Mouse (Mus musculus): ENCODE results near the gene Ncdn. TPM values are rescaled to one million over a fixed set of nuclear protein-coding genes. Genes with fewer than 3 reads are reported as not detected.

Gene Ncdn
- total and polyA plus RNA-seq, 3 experiments: 27.3 to 36.2 TPM; not detected in 1

GRCm38 (mm10) chr4:126739966-126740676, 13.1 kb downstream of the Ncdn start:
- peak; percentile 61 for DNase-seq (ENCODE audit: low read depth, low spot score)
- no peaks in the 10 kb centered on the region for H3K9me3 ChIP-seq (replicated peaks; ENCODE audit: insufficient read depth, low read length)
- H3K27ac ChIP-seq (ENCODE audit: control insufficient read depth, low read depth, low read length): no peak overlapping the region
- H3K27me3 ChIP-seq (ENCODE audit: control insufficient read depth in 1 of 2, insufficient read depth in 2 of 2, low read length in 2 of 2): no peaks in the 10 kb centered on the region
- H3K4me1 ChIP-seq (ENCODE audit: control insufficient read depth in 1 of 2, insufficient read depth in 2 of 2, low read length in 2 of 2): peaks cover 0 to 2% of the 10 kb centered on the region in 2 experiments; a peak in 2 of 4 replicates
- TF ChIP-seq USF2 (IDR thresholded peaks at IDR 0.05; ENCODE audit: borderline replicate concordance in 1 of 2, insufficient read depth in 1 of 2, low read depth in 1 of 2, low read length in 2 of 2): no peak
- TF ChIP-seq ZMIZ1 (IDR thresholded peaks at IDR 0.05; ENCODE audit: low read depth, low read length): no peak
- TF ChIP-seq CTCF (IDR thresholded peaks at IDR 0.05 in 2 of 3, conservative IDR thresholded peaks at IDR 0.05 in 1 of 3; ENCODE audit: control insufficient read depth in 1 of 3, insufficient read depth in 1 of 3, low read depth in 2 of 3, low read length in 3 of 3, poor library complexity in 1 of 3, severe bottlenecking in 1 of 3): peak; percentile 63 to 76 (median 66)
- peak; percentile 25 for TF ChIP-seq RAD21 (IDR thresholded peaks at IDR 0.05; ENCODE audit: low read depth, low read length)
- TF ChIP-seq SMC3 (IDR thresholded peaks at IDR 0.05; ENCODE audit: low read depth, low read length): peak; percentile 68
- peak; percentile 19; the same call in 1 of the 2 replicates for TF ChIP-seq ZC3H11A (IDR thresholded peaks at IDR 0.05; ENCODE audit: low read depth, low read length)
- TF ChIP-seq ZNF384 (IDR thresholded peaks at IDR 0.05; ENCODE audit: low read depth, low read length): no peak
- no peak for TF ChIP-seq GABPA (IDR thresholded peaks at IDR 0.05; ENCODE audit: low read depth, low read length)
- no peak for TF ChIP-seq POLR2AphosphoS5 (IDR thresholded peaks at IDR 0.05; ENCODE audit: borderline replicate concordance, low read depth, low read length)
- peaks cover 0 to 2% of the 10 kb centered on the region in 2 experiments; a peak in 3 of 4 replicates for H3K36me3 ChIP-seq (ENCODE audit: control insufficient read depth in 1 of 2, insufficient read depth in 2 of 2, low read length in 2 of 2)
- no peaks in the 10 kb centered on the region for H3K79me2 ChIP-seq (ENCODE audit: control insufficient read depth, insufficient read depth, low read length, poor library complexity)
- no peak overlapping the region for H3K4me3 ChIP-seq (ENCODE audit: control insufficient read depth in 1 of 2, insufficient read depth in 1 of 2, low read depth in 2 of 2, low read length in 2 of 2)
- H3K9ac ChIP-seq (ENCODE audit: control insufficient read depth, low read depth, low read length, poor library complexity, severe bottlenecking): no peak overlapping the region

- Histone ChIP-seq H3K9me3 (replicated peaks; ENCODE audit: insufficient read depth, low read length) (no peaks in the 10 kb centered on the region), H3K4me3 (ENCODE audit: control insufficient read depth in 1 of 2, insufficient read depth in 1 of 2, low read depth in 2 of 2, low read length in 2 of 2) (no peak within 1 kb of the TSS), H3K9ac (ENCODE audit: control insufficient read depth, low read depth, low read length, poor library complexity, severe bottlenecking) (no peak within 1 kb of the TSS), H3K36me3 (ENCODE audit: control insufficient read depth in 1 of 2, insufficient read depth in 2 of 2, low read length in 2 of 2) (peaks cover 0 to 2% of the 10 kb centered on the region in 2 experiments; a peak in 2 of 4 replicates), H3K4me1 (ENCODE audit: control insufficient read depth in 1 of 2, insufficient read depth in 2 of 2, low read length in 2 of 2) (no peaks in the 10 kb centered on the region; a peak in 1 of 4 replicates), H3K27me3 (ENCODE audit: control insufficient read depth in 1 of 2, insufficient read depth in 2 of 2, low read length in 2 of 2) (no peaks in the 10 kb centered on the region), H3K79me2 (ENCODE audit: control insufficient read depth, insufficient read depth, low read length, poor library complexity) (no peaks in the 10 kb centered on the region), H3K27ac (ENCODE audit: control insufficient read depth, low read depth, low read length) (no peak within 1 kb of the TSS)
- TF ChIP-seq NELFE (IDR thresholded peaks at IDR 0.05; ENCODE audit: low read depth, low read length): no peak
- no peak for TF ChIP-seq GATA1 (IDR thresholded peaks at IDR 0.05; ENCODE audit: low read depth, low read length)
- no peak for TF ChIP-seq ELF1 (IDR thresholded peaks at IDR 0.05; ENCODE audit: low read depth, low read length)
- TF ChIP-seq MYB (IDR thresholded peaks at IDR 0.05; ENCODE audit: low read depth, low read length): no peak
- no peak for TF ChIP-seq ZKSCAN1 (IDR thresholded peaks at IDR 0.05; ENCODE audit: low read depth, low read length)
- DNase-seq (ENCODE audit: low read depth, low spot score): no peak
Observed at GRCm38 (mm10) chr4:126736001-126736414, 17.2 kb downstream of the Ncdn start, which contains the start of gene Tfap2e. Gene Tfap2e, minus strand, starts transcription at chr4:126736240.

Measured in MEL (cell line).